Mouse (Mus musculus) erythroid progenitor cell, adult 5-6 weeks (primary cell): ENCODE measurements around the gene Mmrn1. TPM values are rescaled to one million over a fixed set of nuclear protein-coding genes. Genes with fewer than 3 reads are reported as not detected.
"Not testable (repeated sequence)": the region's sequence is repeated elsewhere in the genome, so short reads cannot be mapped to it uniquely, and the experiment has no call there.

Experiments
- ATAC-seq: replicated peaks from 2 replicates; pipeline ENCODE4 v1.8.0; 2016; ENCODE audit warnings: moderate number of reproducible peaks, mild to moderate bottlenecking, moderate TSS enrichment, inconsistent platforms; ENCODE audit not compliant: poor library complexity, low FRiP score, severe bottlenecking
- total RNA-seq, 2 experiments: library from RNA; stranded (forward) in 1 of 2; stranded (reverse) in 1 of 2; fragments of 150-400 nt in 1 of 2; fragments of 186-747, 209-891 nt in 1 of 2; gene quantifications; 2 replicates each; pipeline versions ENCODE4 v1.2.3 to v1.2.4; 2015 to 2017; ENCODE audit warnings: low replicate concordance in 2 of 2

The Mmrn1 gene
- total RNA-seq (2015; ENCODE audit: low replicate concordance) (0.42 TPM in 1 of 2 replicates, not detected in the other), total RNA-seq (2017; ENCODE audit: low replicate concordance) (0.39 TPM in 1 of 2 replicates, not detected in the other)

DNA sequence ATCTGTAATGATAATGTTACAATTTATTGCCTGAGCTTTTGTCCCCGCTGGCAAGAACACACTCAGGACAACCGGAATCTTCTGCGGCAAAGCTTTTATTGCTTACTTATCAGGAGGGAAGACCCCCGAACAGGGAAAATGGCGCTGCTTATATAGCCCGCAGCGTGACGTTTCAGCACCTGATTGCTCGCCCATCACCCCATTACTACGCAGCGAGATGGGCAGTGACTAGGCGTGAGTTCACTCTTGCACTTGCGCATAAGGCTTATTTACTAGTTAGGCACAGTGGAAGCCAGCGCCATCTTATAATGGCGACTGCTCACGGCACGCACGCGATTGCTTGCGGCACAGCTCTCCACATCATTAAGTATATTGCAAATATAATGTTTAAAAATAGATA lies at the start of gene Mmrn1:
Gene Mmrn1 (plus strand): TSS at position 301 of the 400 bp plus-strand sequence.
- not testable (repeated sequence) for ATAC-seq

DNA sequence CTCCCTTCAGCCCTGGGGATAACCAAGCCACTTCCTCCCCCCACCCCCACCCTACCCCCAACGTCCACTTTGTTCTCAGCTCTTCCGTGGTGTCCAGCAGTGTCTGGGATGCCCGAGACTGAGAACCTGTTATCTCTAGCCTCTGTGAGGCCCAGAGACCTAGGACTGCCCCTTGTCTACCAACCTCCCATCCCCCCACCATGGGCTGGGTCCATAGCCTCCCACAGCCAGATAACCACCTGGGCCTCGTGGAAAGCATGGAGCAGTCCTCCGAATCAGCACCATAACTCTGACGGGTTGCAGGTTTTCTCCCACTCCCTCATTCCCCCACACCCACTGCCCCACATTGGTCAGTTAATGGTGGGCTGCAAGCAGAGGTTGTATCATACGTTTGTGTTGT lies 44.4 kb upstream of the Mmrn1 start:
- ATAC-seq: no peak

DNA sequence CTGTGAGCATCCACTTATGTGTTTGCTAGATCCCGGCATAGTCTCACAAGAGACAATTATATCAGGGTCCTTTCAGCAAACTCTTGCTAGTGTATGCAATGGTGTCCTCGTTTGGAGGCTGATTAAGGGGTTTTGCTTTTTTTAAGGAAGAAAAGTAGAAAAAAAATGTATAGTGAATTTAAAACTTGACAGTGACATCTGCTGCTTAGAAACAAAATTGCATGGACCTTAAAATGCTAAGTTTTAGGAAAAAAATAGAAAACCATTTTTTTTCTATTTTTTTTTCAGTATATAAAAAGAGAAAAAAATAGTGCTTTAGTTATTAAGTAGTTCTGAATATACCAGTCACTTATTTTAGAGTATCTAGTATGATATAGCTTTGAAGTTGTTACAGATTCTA lies 43.2 kb upstream of the Mmrn1 start:
- ATAC-seq: no peak

DNA sequence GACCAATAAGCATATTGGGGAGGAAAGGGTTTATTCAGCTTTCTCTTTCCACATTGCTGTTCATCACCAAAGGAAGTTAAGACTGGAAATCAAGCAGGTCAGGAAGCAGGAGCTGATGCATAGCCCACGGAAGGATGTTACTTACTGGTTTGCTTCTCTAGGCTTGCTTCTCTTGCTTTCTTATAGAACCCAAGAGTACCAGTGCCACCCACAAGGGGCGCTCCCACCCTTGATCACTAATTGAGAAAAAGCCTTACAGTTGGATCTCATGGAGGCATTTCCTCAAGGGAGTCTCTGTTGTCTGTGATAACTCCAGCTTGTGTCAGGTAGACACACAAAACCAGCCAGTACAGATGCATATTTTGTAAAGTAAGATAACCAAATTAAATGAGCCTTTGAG lies 17.5 kb upstream of the Mmrn1 start:
- 0 out of 2 replicates have a peak, but pooled peaks have one; percentile 46 for ATAC-seq

DNA sequence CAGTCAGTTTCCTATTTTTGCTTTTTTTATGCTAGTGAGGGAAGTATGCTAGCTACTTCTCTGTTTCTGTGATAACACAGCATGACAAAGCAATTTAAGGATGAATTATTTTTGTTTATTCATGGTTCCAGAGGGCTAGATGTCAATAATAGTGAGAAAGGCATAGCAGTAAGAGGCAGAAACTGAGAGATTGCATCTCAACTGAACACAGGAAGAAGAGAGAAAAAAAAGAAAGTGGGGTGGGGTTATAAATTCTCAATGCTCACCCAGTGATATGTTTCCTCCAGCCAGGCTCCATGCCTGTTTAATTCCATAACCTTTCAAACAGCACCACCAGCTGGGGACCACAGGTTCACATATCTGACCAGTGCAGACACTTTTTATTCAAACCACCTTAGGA lies 6.6 kb downstream of the Mmrn1 start:
- peak; percentile 72 for ATAC-seq

DNA sequence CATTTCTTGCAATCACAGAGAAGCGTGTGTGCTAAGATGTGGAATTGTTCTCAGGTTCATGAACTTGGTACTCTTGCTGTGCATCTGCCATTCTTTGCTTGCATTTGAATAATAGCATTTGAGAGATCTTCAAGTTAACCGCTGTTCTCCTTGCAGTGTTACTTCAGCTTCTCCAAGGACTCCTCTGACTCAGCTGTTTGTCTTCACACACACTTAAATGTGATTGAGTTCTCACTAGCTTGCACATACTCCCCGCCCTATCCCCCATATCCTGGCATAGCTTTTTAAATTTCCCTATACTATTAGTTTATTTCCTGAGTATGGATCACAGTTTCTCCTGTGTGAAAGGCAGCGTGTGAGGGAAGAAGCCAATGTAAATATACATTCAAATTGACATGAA lies 10.1 kb downstream of the Mmrn1 start:
- ATAC-seq: peak; percentile 82

DNA sequence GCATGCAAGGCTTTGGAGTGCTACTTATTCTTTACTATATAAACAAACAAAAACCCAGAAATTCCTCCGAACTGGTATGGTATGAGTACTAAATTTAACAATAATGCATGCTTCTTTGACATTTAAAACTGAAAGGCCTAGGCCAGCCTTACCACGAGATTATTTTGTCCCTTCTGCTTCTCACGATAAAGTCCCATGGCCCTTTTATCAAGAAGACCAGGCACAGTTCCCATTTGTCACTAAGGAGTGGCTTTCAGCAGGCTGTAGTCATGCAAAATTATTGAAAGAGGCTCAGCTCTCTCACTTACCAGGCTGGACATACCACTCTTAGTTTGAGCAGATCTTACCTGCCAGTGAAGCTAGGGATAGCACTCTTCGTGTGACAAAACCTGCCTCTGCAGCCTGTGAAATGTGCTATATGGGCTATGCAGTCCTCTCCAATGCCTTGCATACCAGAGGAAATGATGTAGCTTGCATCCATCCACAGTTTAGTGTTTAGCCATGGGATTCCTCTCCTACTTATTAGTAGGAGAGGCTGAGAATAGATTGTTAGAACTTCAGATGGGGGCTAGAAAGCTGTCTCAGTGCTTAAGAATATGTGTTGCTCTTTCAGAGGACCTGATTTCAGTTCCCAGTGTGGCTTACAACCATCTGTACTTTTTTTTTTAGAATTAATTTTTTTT lies 10.8 kb downstream of the Mmrn1 start:
- peak; percentile 89 for ATAC-seq

DNA sequence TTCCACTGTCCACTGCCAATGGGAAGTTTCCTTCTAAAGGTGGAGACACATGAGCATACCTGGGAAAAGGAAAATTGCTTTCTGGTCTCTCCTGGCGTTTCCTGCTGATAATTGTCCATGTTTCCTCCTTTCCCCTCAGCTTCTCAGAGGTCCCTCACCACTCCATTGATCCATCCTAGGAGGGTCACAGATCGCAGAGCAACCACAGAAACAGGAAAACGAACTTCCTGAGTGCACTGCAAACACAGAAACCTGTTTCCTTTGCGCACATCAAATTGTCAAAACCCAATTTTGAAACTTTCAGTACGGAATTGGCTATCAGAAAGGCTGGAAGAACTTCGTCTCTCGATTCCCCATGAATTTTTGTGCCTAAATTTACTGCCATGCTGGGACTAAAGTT lies 19.4 kb downstream of the Mmrn1 start:
- no peak for ATAC-seq

DNA sequence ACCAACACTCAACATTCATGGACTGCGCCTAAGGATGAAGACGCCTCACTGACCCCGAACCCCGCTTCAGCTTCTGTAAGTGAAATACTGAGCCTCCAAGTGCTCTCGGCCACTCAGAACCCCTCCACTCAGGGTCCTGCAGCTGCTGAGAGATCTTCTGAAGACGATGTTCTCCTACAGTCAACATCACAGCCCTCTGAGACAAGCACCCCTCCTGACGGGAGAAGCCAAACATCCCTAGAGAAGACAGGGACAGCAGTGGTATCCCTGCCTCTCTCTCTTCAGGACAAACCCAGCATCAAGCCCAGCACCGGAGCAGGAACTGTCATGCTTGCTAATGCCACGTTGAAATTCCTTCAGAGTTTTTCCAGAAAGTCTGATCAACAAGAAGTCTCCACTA lies 19.8 kb downstream of the Mmrn1 start:
- 0 out of 2 replicates have a peak, but pooled peaks have one; percentile 15 for ATAC-seq

DNA sequence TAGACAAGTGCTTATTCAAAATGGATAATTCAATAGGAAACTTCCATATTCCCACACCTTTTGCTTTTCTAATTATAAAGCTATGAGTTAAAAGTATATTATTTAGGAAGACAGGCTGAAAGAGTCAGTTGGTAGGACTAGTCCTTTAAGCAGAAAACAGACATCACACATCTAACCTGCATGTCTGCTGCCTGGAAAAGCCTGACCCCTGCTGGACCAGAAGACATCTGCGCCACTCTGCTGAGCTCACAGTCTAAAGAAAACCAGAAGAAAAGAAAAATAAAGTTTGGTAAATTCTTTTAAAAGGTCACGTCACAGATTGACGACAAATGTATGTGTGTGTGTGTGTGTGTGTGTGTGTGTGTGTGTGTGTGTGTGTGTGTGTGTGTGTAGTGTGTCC lies 25.6 kb downstream of the Mmrn1 start:
- ATAC-seq: peak; percentile 100

DNA sequence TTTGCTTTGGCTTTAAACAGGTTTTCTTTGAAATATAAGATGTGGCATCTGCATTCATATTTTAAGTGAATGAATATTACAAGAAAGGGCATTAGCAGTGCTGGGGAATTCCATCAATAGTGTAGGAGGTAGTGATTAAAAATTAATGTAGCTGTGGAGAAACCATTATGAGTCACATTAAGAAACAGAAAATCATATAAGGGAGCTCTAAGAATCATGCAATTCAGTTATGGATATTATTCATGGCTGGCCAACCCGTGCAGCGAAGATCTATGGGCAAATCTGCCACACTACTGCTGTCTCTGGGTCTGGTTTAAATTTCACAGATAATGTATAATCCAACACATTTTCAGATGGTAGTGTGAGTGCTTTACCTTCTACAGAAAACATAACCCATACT lies 36.5 kb downstream of the Mmrn1 start:
- ATAC-seq: no peak

DNA sequence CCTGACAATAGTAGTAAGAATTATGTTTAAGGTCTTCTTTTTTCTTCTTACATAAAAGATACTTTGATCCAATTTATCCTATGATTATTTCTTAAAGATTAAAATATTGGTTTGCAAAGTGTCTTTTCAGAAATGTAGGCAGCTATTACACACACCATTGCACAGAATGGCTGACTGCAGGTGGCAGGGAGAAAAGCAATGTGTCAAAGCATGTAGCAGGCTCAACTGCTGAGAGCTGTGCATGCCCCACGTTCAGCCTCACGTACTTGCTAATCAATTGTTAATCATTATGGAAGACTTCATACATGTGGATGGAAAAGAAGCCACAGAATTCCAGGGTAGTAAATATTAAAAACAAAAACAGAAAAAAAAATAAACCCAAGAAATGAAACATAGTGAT lies 37.1 kb downstream of the Mmrn1 start:
- ATAC-seq: no peak

DNA sequence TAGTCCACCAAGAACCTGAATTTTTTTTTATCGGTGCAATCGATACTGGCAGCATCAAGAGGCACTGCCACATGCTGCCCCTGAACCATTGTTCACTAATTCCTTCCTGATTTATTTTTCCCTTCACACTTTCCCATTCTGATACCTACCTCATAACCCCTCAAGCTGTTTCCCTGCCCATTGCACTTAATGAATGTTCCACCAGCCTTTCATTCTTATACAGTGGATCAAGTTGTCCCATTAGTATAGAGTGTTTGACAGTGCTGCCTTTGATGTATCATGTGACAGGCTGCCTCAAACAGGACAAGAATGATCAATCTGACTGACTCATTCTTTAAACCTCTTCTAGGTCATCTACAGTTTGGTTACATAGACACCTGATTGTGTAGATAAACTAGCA lies 37.9 kb downstream of the Mmrn1 start:
- no peak for ATAC-seq

DNA sequence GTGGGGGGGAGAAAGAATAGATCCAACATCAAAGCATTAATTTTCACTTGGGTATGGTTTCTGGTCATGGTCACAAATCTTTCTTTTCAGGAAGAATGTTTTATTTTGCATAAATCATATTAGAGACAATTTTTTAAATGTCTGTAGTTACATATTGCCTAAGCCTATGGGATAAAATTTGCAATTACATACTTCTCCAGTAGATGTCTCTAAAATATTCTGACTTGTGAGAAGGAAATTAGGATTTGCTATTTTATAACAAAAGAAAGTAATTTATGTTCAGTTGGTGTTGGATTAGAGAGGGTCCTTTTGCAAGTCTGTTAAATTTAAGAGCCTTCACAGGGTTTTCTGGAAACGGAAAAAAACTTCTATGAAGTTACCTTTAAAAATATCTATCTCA lies 39.0 kb downstream of the Mmrn1 start:
- ATAC-seq: no peak

DNA sequence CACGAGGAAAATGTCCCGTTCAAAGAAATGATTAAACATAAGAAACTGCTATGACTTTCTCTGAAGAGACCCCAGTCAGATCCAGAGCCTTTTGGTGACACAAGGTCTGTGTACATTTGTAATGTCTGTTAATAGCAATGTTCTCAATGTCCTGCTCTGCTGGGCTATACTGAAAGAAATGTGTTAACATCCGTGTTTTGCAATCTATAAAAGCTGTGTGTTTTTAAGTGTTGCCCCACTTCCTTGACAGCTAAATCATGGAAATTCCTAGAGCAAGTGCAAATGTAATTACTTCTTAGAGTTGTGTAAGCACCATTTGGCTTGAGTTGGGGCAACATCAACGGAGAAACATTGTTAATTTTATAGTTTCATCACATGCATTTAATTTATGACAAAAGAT lies 42.2 kb downstream of the Mmrn1 start:
- no peak for ATAC-seq

DNA sequence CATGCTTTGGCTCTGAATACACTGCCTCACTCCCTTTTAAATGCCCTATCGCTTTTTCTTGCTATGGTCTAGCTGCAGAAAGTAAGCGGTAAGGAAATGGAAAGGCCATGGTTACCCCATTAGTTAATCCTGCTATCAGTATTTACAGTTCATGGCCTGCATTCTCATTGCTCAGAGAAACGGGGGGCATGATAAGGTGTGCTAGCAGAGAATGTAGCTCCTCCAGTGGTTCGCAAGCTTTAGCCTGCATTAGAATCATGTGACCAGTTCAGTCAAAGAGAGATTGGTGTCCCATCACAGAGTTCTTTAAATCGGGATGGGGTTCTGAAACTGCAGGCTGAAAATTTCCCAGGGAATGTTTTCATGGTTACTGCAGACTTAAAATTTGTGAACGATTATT lies 44.6 kb downstream of the Mmrn1 start:
- no peak for ATAC-seq

DNA sequence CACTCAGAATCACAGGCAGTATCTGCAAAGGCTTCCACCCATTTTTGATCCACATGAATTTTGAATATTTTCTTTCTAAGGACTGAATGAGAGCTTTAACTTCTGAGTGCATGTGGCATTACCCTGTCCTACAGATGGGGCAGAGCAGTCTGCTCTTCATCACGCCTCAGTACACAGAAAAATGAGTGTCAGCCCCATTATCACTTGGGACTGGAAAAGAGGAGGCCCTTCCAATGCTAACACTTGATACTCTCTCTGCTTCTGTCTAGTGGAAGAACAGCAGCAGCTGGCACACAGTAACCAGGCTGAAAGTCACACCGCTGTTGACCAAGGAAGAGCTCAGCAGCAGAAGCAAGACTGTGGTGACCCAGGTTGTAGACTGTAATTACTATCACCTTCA lies 46.0 kb downstream of the Mmrn1 start:
- no peak for ATAC-seq

DNA sequence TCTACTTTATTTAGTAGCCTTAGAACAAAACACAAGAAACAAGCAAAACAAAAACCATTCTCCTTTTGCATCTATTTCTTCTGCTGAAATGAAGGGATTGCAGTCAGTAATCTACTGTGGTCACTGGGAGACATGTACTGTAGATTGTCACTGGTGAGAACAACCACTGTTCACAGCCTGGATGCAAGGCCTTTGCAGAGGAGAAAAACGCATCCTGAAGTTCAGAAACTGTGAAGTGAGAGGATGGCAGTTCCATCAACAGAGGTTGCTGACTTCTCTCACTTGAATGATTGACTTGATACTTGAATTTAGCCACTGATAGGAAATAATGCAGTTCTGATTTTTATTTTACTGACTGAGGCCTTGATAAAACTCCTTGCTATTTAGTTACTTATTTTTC lies 53.8 kb downstream of the Mmrn1 start:
- ATAC-seq: no peak

DNA sequence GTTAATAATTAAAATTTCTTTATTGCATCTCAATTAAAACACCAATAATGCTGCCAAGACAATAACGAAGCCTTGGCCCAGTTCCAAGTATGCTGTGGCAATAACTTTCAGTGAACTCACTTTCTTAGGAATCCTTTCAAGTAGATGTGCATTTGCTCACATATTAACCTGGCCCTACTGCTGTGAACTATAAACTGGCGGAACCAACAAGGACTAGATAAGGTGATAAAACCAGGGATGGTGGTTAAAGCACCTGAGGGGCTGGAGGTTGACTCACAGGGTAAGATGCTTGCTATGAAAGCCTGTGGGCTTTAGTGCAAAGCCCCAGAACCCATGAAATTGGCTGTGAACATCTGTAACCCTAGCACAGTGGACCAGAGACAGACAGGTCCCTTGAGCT lies 54.3 kb downstream of the Mmrn1 start:
- ATAC-seq: no peak

DNA sequence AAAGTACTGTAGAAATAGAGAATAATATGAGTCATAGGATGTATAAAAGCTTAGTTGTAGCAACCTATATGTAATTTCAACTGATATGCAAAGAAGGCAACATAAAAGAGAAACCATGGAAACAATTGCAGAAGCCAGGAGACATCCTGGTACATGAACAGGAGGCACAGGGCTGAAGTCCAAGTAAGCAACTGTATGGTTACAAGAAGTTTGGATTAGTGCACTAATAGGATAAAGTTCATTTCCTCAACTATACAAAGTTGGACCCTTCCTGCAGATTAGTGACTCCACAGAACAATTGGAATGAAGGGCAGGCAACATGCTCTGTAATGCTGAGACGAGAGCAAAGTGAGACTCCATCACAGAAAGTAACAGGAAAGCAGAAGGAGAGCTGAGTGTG lies 59.6 kb downstream of the Mmrn1 start:
- no peak for ATAC-seq

DNA sequence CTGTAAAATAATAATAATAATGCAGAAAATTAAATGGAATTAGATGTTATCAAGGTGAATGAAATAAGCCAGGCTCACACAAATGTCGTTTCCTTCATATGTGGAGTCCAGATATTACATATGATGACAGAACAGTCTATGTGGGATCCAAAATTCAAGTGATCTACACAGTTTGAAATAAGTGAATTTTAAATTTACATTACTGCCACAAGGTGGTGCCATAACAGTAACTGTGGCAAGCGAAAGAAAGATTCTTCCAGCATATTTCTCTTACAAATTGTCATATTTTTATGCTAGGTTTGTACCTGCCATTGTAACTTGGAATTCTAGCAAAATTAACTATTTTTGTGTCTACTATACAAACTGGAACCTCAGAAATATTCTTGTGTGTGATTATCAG lies 61.1 kb downstream of the Mmrn1 start:
- no peak for ATAC-seq

DNA sequence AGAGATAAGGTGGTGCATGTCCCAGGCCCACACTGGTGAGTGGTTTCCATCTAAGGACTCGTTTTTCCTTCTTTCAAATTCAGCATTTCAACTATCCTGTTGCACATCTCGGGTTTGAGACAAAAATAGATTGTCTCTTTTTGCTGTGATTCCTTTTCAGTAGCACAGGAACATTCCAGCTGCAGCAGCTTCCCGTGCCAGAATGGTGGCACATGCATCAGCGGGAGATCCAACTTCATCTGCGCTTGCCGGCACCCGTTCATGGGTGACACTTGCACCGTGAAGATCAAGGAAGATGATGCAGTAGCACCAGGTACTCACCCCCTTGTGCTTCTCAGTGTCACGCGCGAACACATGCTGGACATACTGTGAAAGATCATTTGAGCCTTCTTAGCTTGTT lies 62.1 kb downstream of the Mmrn1 start:
- no peak for ATAC-seq
